Mouse (Mus musculus) ES-CJ7 (cell line): ENCODE results near the gene Apob.
A peak's percentile ranks its signal among the peaks of the same experiment; 100 is the strongest.
"Not testable (repeated sequence)": the region's sequence is repeated elsewhere in the genome, so short reads cannot be mapped to it uniquely, and the experiment has no call there.

Experiments
- DNase-seq: peaks from one replicate; pipeline ENCODE4 v3.0.0; 2011; ENCODE audit warnings: low read depth, low spot score

The Apob gene

GRCm38 (mm10) chr12:7977466-7978189, at the start of gene Apob:
Apob (plus strand) TSS chr12:7977648.
- DNase-seq, result peak; percentile 11

- peak; percentile 53 for DNase-seq
Observed at GRCm38 (mm10) chr12:7932405-7932920, 45.0 kb upstream of the Apob start.

GRCm38 (mm10) chr12:7950098-7950745, 27.2 kb upstream of the Apob start:
- DNase-seq, result no peak

- no peak for DNase-seq
Observed at GRCm38 (mm10) chr12:7958851-7959250, 18.6 kb upstream of the Apob start.

- DNase-seq, result no peak
Observed at GRCm38 (mm10) chr12:7959310-7959918, 18.0 kb upstream of the Apob start.

- DNase-seq, result no peak
Observed at GRCm38 (mm10) chr12:7962314-7962927, 15.0 kb upstream of the Apob start.

- no peak for DNase-seq
Observed at GRCm38 (mm10) chr12:7967221-7967620, 10.2 kb upstream of the Apob start.

- no peak for DNase-seq
Observed at GRCm38 (mm10) chr12:7970301-7970700, 7.1 kb upstream of the Apob start.

GRCm38 (mm10) chr12:7970817-7971216, 6.6 kb upstream of the Apob start:
- DNase-seq, result no peak

- no peak for DNase-seq
Observed at GRCm38 (mm10) chr12:7971736-7972135, 5.7 kb upstream of the Apob start.

GRCm38 (mm10) chr12:7973773-7974322, 3.6 kb upstream of the Apob start:
- DNase-seq, result no peak

GRCm38 (mm10) chr12:7978190-7978884, 889 bp downstream of the Apob start:
- peak; percentile 68 for DNase-seq

- no peak for DNase-seq
Observed at GRCm38 (mm10) chr12:7984411-7984810, 7.0 kb downstream of the Apob start.

GRCm38 (mm10) chr12:7990804-7991203, 13.4 kb downstream of the Apob start:
- DNase-seq, result peak; percentile 74

- DNase-seq, result no peak
Observed at GRCm38 (mm10) chr12:7991570-7991969, 14.1 kb downstream of the Apob start.

GRCm38 (mm10) chr12:8020931-8021330, 43.5 kb downstream of the Apob start:
- no peak for DNase-seq

- DNase-seq, result no peak
Observed at GRCm38 (mm10) chr12:8029520-8029919, 52.1 kb downstream of the Apob start.

GRCm38 (mm10) chr12:8030057-8030456, 52.6 kb downstream of the Apob start:
- no peak for DNase-seq

- not testable (repeated sequence) for DNase-seq
Observed at GRCm38 (mm10) chr12:8031169-8031568, 53.7 kb downstream of the Apob start.

GRCm38 (mm10) chr12:8031595-8032358, 54.3 kb downstream of the Apob start:
- DNase-seq, result no peak
